Mouse (Mus musculus) erythroblast, adult 5-6 weeks (primary cell): Measurements from ENCODE around the gene A230072I06Rik. TPM values are rescaled to one million over a fixed set of nuclear protein-coding genes. Genes with fewer than 3 reads are reported as not detected.

Experiments
- ATAC-seq: replicated peaks from 2 replicates; pipeline ENCODE4 v1.8.0; 2016; ENCODE audit warnings: moderate number of reproducible peaks, mild to moderate bottlenecking, moderate TSS enrichment, inconsistent platforms; ENCODE audit not compliant: poor library complexity, low FRiP score, severe bottlenecking
- total RNA-seq, 2 experiments: library from RNA; stranded (forward) in 1 of 2; stranded (reverse) in 1 of 2; fragments of 150-400 nt in 1 of 2; fragments of 200-764, 138-1000 nt in 1 of 2; gene quantifications; 2 replicates each; pipeline versions ENCODE4 v1.2.3 to v1.2.4; 2015 to 2017; ENCODE audit warnings: low replicate concordance in 2 of 2

A230072I06Rik gene
- total RNA-seq, 2 experiments from 2014 or later = not detected

DNA sequence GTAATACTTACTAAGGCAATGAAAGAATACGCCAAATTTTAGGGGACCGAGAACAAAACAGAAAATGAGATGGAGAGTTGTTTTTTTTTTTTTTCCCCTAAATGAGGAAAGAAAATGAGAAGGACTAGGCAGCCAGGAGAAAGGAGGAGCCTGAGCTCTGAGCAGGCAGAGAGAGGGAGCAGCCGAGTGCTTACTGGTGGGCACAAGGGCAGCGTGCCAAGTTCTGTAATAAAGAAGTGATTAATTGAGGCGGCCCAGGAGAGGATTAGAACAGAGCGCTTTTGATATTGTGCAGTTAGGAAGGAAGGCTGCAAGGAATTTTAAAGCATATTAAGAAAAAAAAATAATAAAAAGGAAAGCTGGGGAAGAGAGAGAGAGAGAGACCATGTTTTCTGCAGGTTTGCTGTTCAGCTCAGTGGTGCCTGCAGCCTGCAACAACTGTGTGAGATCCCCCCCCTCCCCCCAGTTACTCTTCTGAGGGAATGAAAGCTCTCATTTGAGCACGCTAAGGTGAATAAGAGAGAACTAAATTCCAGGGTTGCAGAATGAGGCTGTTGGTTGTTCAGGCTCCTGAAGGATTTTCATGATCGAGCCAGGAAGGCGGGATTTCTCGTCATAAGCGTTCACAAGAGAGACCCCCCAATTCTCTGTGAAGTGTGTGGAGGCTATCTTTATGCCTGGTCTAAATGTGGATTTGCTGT, 41.3 kb downstream of the A230072I06Rik start:
- ATAC-seq = no peak

DNA sequence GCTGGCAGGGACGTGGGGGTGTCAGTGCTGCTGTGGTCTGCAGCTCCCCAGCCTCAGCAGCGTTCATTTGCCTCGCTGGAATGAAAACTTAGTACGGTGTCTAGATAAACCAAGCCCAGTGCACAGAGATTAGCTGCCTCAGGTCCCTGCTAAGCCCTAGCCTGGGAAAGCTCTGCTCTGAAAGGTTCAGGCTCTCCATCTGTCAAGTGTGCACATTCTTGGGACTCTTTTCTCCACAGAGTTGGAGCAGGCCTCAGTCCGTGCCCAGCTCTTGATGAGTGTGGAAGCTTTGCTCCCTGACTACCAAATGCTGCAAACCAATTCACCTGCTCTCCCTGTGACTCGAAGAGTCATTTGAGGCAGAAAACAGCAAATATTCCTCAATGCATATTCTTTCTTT, 43.5 kb downstream of the A230072I06Rik start:
- no peak for ATAC-seq

DNA sequence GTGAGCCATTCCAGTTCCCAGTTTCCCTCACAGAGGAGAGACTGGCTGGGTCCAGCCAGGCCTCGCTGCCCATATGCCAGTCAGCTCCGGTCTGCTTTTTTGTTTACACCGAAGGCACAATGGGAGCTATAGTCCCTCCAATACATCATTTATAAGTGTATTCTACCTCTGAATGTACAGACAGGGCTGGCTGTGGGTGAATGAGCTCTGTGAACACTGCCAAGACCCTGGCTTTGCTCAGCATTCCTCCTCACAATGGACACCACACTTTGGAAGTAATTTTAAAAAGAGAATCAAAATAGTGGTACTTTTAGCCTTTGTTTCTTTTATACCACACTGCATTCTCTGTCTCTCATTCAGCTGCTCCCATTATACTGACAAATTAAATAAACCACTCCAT, 44.6 kb downstream of the A230072I06Rik start:
- no peak for ATAC-seq

DNA sequence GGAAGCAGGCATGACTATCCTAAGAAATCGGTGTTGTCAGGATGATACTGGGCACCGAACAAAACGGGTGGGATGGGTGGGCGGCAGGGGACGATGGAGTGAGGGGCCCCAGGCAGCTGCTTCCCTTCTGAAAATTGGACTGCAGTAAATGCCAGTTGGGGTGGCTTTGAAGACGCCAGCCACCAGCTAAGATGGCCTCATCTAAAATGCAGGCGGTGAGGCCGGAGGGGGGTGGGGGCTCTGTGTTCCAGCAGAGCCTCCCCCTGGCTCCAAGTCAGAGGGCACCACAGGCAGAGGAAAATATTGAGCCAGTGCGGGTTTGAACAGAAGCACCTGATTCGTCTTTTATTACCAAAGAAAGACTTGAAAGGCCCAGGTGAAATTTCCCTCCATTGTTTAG, 45.9 kb downstream of the A230072I06Rik start:
- no peak for ATAC-seq

DNA sequence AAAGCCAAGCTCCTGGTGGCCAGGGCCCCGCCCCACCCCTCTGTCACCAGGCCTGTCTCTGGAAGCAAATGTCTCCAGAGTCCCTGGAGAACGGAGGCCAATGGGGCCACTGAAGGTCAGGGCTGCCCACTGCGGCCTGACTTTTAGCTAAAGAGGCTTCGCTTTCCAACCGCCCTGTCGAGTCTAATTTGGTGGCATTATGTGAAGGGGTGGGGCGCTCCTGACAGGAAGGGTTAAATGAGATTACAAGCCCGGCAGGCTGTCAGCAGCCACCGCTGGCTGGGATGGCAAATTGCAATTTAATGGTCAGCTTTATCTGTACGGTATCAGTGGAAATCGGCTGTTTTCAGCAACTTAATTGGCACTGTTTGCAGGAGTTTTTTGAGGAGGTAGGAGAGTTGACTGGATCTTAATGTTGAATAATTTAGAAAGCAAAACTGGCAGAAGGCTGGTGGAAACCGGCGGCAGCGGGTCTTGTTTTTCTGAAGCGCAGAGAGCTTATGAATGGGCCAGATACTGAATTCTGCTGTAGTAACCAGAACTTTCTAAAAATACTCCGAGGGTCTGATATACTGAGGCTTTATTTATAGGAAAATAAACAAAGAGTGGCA, 46.5 kb downstream of the A230072I06Rik start:
- no peak for ATAC-seq

DNA sequence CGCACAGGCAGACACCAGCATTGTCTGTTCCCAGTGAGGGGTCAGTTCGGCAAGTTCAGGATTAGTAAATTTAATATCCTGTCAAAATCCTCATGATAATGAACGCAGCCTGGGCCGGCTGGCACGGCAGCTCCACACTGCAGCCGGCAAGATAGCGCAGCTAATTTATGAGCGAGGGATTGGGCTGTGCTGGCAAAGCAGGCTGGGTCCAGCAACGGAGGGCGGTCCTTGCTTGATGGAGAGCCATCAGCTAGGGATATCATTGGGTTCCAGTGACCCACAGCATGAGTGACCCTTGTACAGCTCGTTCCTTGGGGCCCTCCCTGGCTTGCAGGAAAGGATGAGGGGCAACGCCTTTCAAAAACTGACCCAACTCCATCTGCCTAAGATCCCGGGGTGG, 48.6 kb downstream of the A230072I06Rik start:
- no peak for ATAC-seq

DNA sequence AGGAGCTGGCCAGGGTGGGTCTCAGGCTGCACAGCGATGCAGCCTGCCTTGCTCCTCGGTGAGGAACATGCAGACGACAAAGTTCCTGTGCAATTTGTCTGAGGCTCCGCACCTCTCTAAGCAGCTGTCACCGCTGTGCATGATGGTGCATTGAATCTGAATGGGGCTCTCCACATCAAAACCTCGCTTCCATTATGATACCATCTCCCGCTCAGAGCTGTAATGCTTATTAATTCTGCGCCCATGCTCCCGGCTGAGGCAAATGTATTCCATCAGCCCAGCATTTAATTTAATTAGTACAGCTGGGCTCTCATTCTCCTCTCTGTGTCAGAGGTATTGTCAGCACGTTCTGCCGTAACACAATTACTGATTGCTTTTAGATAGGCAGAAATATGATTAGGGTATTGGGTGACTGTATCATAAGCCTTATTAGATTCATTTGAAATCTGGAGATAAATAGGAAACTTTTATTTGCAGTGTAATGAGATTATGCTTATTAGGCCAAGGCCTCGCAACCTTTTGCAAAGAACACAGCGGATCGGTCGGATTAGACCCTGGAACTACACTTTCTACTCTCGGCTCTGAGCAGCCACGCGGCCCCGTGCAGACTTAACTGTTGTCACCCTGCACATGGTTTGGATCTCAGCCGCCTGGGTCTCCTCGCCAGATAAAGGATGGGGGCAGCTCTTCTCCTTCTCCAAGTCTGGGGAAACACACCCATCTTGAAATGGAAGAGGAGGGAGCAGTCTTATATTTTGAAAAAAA, 49.3 kb downstream of the A230072I06Rik start:
- no peak for ATAC-seq

DNA sequence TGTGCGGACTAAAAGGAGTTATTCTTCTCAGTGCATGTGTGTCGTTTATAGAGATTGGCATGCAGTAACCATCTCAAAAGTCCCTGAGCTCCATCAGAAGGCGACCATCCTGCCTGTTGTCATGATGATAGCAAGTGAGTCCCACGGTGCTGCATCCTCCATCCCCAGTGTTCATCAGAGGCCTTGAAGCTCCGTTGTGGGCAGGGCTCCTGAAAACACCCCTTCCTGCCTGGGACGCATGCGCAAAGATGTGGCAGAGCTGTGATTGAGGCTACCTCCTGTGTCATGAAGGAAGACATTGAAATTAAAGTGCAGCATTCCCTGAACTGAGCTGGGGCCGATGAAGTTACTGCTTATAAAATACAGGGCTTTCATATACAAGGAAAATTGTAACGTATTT, 49.9 kb downstream of the A230072I06Rik start:
- ATAC-seq = no peak

DNA sequence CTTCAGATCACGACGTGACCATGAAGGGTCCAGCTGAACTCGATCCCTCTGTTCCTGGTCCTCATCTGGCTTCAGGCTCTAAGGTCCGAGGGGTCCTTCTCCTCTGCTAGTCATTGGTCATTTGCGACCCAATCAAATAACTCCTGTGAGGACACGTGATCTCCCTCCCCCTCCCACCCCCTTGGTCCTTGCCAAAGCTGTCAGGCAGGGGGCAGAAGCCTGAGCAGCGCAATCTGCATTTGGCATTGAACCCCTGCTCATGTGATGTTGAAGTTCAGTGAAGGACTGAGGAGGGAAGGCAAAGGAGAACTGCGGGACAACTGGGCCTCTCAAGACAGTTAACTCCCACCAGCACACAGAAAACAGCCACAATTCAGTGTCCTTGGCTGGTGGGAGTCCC, 51.4 kb downstream of the A230072I06Rik start:
- ATAC-seq = no peak

Other genes with a start within 250 kb of the A230072I06Rik start
- gene Sox1, start 116.5 kb downstream of the A230072I06Rik start, total RNA-seq (2015; ENCODE audit: low replicate concordance) = not detected in 2 replicates
- gene Sox1, start 116.5 kb downstream of the A230072I06Rik start, total RNA-seq (2017; ENCODE audit: low replicate concordance) = not detected in 2 replicates